Mouse (Mus musculus) limb, embryonic 14.5 days (tissue): ENCODE data around the gene Pik3r2. TPM values are rescaled to one million over a fixed set of nuclear protein-coding genes. Genes with fewer than 3 reads are reported as not detected.

Experiments used
- ATAC-seq: fragments of 200-750 bp; cut with Nextera tagmentation; 2 replicates; pipeline ENCODE4 v1.8.0; 2017; ENCODE audit warnings: low read depth, moderate number of reproducible peaks, moderate TSS enrichment; ENCODE audit not compliant: low FRiP score
- DNase-seq: peaks from one replicate; pipeline ENCODE4 v3.0.0-alpha.2; 2015; ENCODE audit warnings: low spot score
- H3K27ac ChIP-seq: fragments of 300-500 bp; sonication (generic); replicated peaks from 2 replicates; pipeline ENCODE4 v1.5.1; 2014; ENCODE audit warnings: low read depth, mild to moderate bottlenecking, low read length, moderate library complexity, mixed read lengths
- H3K27me3 ChIP-seq: fragments of 300-500 bp; sonication (generic); 2 replicates; pipeline ENCODE4 v1.6.1; 2014; ENCODE audit warnings: low read length, mixed read lengths; ENCODE audit not compliant: control insufficient read depth, insufficient read depth
- H3K36me3 ChIP-seq: fragments of 300-500 bp; sonication (generic); 2 replicates; pipeline ENCODE4 v1.6.1; 2014; ENCODE audit warnings: mild to moderate bottlenecking, low read length, moderate library complexity, mixed read lengths; ENCODE audit not compliant: control insufficient read depth, insufficient read depth
- H3K4me1 ChIP-seq: fragments of 300-500 bp; sonication (generic); 2 replicates; pipeline ENCODE4 v1.6.1; 2014; ENCODE audit warnings: antibody characterized with exemption, low read length, mixed read lengths; ENCODE audit not compliant: control insufficient read depth, insufficient read depth
- H3K4me2 ChIP-seq: fragments of 300-500 bp; sonication (generic); replicated peaks from 2 replicates; pipeline ENCODE4 v1.6.1; 2014; ENCODE audit warnings: low read depth, mild to moderate bottlenecking, low read length, moderate library complexity; ENCODE audit not compliant: severe bottlenecking
- H3K4me3 ChIP-seq: fragments of 300-500 bp; sonication (generic); replicated peaks from 2 replicates; pipeline ENCODE4 v1.5.1; 2014; ENCODE audit warnings: low read length
- H3K9ac ChIP-seq: fragments of 300-500 bp; sonication (generic); 2 replicates; pipeline ENCODE4 v1.6.1; 2014; ENCODE audit warnings: mild to moderate bottlenecking, low read depth, low read length, moderate library complexity; ENCODE audit not compliant: severe bottlenecking
- H3K9me3 ChIP-seq: fragments of 300-500 bp; sonication (generic); 2 replicates; pipeline ENCODE4 v1.6.1; 2016; ENCODE audit warnings: low read length; ENCODE audit not compliant: control insufficient read depth
- POLR2A ChIP-seq: fragments of 200-500 bp; IDR thresholded peaks from 2 replicates; pipeline ENCODE4 v1.8.0; 2012; ENCODE audit warnings: inconsistent platforms, mild to moderate bottlenecking, moderate library complexity, borderline replicate concordance; ENCODE audit not compliant: insufficient read depth, insufficient read length; ENCODE audit errors: extremely low read depth
- WGBS: fragments of 180-500 bp; shearing (Covaris S2); extraction: QIAGEN DNeasy Blood & Tissue Kit; methylation state at CpG from one replicate; pipeline ENCODE4 v1.1.7; 2014; 5-methylcytosine and 5-hydroxymethylcytosine counted together
- microRNA-seq: library from miRNA; unstranded; fragments of <30 nt; microRNA quantifications from one replicate; pipeline ENCODE4, GENCODE M21; 2016
- polyA plus RNA-seq, 2 experiments: library from polyadenylated mRNA; depleted of rRNA in 1 of 2; stranded (reverse) in 1 of 2; unstranded in 1 of 2; fragments of >200 nt; fragmentation: Nextera tagmentation in 1 of 2; extraction: Ambion mirVana in 1 of 2; gene quantifications; 2 replicates each; pipeline versions ENCODE4 v1.2.1 to v1.2.3; 2012 to 2014

Gene Pik3r2
- polyA plus RNA-seq, 2 experiments, result 73.5 to 111 TPM

DNA sequence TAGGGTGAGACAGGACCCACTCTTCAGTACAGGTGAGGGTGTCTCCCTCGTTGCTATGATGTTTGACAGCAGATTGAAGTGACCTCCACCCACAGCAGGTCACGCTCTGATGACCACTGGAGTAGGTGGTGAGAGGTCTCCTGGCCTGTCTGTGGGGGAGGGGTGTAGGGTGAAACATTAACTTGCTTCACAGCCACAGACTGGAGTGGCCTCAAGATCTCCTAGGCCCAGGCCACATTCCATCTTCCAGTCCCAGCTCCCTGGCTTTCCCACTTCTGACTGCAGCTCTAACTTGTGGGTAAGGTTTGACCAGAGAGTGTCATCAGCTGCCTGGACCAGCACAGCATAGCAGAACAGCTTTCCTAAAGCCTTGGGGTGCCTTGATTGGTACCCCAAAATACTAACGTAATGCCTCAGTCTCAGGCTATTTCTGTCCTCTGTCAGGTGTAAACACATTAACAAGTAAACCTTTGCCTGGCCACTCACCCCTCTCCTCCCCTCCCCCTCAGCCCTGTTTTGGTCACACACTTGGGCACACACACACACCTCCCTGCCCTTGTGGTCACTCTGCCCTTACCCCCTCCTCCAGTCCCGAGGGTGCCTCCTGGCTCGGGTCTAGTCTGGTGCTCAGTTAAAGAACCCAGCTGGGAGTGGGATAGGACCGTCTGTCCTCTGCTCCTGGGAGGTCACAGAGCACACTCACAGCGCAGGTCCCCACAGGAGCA, 52.9 kb downstream of the Pik3r2 start, which contains the start of gene Pde4c:
Gene Pde4c (plus strand): TSS at position 235 of the 725 bp plus-strand sequence.
- Histone ChIP-seq H3K27me3 (peaks cover 11% of the 10 kb centered on the region; the same call in 1 of the 2 replicates), H3K9ac (no peak within 1 kb of the TSS), H3K9me3 (no peaks in the 10 kb centered on the region), H3K4me3 (no peak within 1 kb of the TSS), H3K4me1 (no peaks in the 10 kb centered on the region), H3K4me2 (no peak within 1 kb of the TSS), H3K27ac (no peak within 1 kb of the TSS), H3K36me3 (no peaks in the 10 kb centered on the region)
- no peak for ATAC-seq
- 65% methylated on average over 7 of the region's 7 CpGs for WGBS
- no peak for TF ChIP-seq POLR2A
- no peak for DNase-seq

DNA sequence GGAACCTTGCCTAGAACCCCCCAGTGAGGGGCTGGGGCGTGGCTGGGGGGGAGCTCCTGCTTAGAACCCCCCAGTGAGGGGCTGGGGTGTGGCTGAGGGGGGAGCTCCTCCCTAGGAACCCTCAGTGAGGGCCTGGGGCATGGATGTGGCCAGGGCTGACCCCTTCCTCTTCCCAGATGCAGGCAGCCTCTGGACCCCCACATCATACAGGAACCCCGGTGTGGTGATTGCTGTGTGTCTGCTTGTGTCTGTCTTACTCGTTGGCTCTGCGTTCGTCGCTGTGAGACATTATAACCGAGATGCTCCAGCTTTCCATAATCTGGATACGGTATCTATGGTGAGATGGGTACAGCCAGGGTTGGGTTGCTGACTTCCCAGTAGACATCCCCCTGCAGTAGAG, 54.9 kb downstream of the Pik3r2 start:
- Histone ChIP-seq H3K4me1 (no peaks in the 10 kb centered on the region), H3K27me3 (peaks cover 6% of the 10 kb centered on the region; the same call in 1 of the 2 replicates), H3K36me3 (no peaks in the 10 kb centered on the region), H3K4me3 (no peak overlapping the region), H3K4me2 (no peak overlapping the region), H3K27ac (no peak overlapping the region), H3K9me3 (no peaks in the 10 kb centered on the region), H3K9ac (no peak overlapping the region)
- no peak for TF ChIP-seq POLR2A
- DNase-seq (no peak), ATAC-seq (no peak)
- WGBS, result 81% methylated on average over 8 of the region's 8 CpGs

DNA sequence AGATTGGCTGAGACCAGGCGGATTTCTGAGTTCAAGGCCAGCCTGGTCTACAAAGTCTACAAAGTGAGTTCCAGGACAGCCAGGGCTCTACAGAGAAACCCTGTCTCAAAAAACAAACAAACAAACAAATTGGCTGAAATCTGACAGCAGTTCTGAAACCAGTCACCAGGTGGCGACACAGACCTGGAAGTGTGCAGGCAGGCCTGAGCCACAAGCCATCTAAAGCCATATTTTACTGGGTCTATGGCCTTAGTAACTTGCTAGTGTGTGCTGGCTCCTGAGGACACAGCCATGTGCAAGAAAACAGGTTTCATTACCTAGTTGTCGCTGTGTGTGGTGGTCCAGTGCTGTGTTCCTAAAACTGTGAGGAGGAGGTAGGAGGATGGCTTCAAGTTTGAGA, 55.8 kb downstream of the Pik3r2 start:
- 5% methylated on average over 3 of the region's 3 CpGs for WGBS
- H3K27me3 ChIP-seq, result no peaks in the 10 kb centered on the region; the same call in 1 of the 2 replicates
- no peak for TF ChIP-seq POLR2A
- ATAC-seq (peak; percentile 62; the same call in 1 of the 2 replicates), DNase-seq (peak; percentile 74)
- no peaks in the 10 kb centered on the region for H3K36me3 ChIP-seq
- no peak overlapping the region for H3K9ac ChIP-seq
- H3K4me3 ChIP-seq, result no peak overlapping the region
- H3K4me2 ChIP-seq, result no peak overlapping the region
- no peaks in the 10 kb centered on the region for H3K9me3 ChIP-seq
- H3K4me1 ChIP-seq, result no peaks in the 10 kb centered on the region
- H3K27ac ChIP-seq, result no peak overlapping the region

DNA sequence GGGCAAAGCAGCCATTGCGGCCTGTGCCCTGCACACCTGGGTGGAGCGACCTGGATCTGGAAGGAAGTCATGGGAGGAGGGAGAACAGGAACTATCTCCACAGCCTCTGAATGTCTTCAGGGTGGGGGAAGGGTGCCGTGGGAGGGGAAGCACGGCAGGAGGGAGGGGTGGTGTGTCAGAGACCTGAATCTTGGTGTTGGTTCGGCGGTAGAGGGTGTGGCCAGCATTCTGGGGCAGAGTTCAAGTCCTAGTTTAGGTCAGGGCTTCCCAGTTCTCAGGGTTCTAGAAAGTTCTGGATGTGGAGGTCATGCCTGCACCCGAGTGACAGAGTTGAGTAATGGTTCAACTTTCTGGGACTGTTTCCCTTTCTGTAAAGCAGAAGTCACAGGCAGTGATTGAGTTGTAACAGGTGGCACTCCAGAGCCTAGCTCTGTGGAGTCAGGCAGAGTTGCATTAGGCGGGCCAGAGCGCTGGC, 56.7 kb downstream of the Pik3r2 start:
- Histone ChIP-seq H3K4me1 (no peaks in the 10 kb centered on the region), H3K27ac (no peak overlapping the region), H3K4me2 (no peak overlapping the region), H3K36me3 (no peaks in the 10 kb centered on the region), H3K4me3 (no peak overlapping the region), H3K27me3 (no peaks in the 10 kb centered on the region), H3K9me3 (no peaks in the 10 kb centered on the region), H3K9ac (no peak overlapping the region)
- TF ChIP-seq POLR2A, result no peak
- ATAC-seq (no peak), DNase-seq (no peak)
- 62% methylated on average over 9 of the region's 9 CpGs for WGBS

DNA sequence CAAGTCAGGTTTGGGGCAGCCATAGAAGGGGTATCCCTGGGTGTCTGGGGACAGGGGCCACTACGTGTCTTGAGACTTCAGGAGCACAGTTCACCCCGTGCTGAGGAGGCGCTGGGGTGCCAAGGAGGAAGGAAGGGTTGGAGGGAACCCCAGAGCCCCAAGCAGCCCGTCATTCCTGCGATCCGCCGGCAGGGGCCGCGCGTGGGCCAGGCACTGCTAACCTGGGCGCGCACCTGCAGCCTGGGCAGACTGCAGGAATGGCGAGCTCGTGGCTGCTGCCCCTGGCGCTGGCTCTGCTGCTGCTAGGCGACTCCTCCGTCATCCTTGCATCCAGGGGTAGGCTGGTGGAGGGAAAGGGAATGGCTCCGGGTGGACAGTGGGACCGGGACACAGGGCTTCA, 58.2 kb downstream of the Pik3r2 start, which contains the start of gene Gm3336:
Gene Gm3336 (plus strand): TSS at position 247 of the 400 bp plus-strand sequence.
- Histone ChIP-seq H3K36me3 (no peaks in the 10 kb centered on the region), H3K27ac (no peak within 1 kb of the TSS), H3K4me2 (no peak within 1 kb of the TSS), H3K9me3 (no peaks in the 10 kb centered on the region), H3K27me3 (no peaks in the 10 kb centered on the region), H3K4me3 (no peak within 1 kb of the TSS), H3K4me1 (no peaks in the 10 kb centered on the region), H3K9ac (no peak within 1 kb of the TSS)
- 1% methylated on average over 12 of the region's 19 CpGs for WGBS
- no peak for TF ChIP-seq POLR2A
- DNase-seq (no peak), ATAC-seq (peak; percentile 34; the same call in 1 of the 2 replicates)

Small RNA genes within 50 kb of the gene (microRNA-seq; reads per million reads assigned to microRNA genes)
- gene Mir7240, result not detected

Other genes with a start within 250 kb of the Pik3r2 start
- gene Fkbp8, start 249.0 kb downstream of the Pik3r2 start, polyA plus RNA-seq (2012; rRNA removed), result 363 and 431 TPM in 2 replicates
- gene Fkbp8, start 249.0 kb downstream of the Pik3r2 start, polyA plus RNA-seq (2014; fragmentation: Nextera tagmentation; extraction: Ambion mirVana), result 219 and 248 TPM in 2 replicates
- gene Kxd1, start 248.8 kb downstream of the Pik3r2 start, polyA plus RNA-seq (2012; rRNA removed), result 52.5 and 61.0 TPM in 2 replicates
- gene Kxd1, start 248.8 kb downstream of the Pik3r2 start, polyA plus RNA-seq (2014; fragmentation: Nextera tagmentation; extraction: Ambion mirVana), result 60.3 and 61.7 TPM in 2 replicates
- gene Ell, start 237.3 kb downstream of the Pik3r2 start, polyA plus RNA-seq (2012; rRNA removed), result 30.3 and 35.3 TPM in 2 replicates
- 20.2 and 22.4 TPM in 2 replicates for gene Ell, start 237.3 kb downstream of the Pik3r2 start, polyA plus RNA-seq (2014; fragmentation: Nextera tagmentation; extraction: Ambion mirVana)
- 213 and 279 TPM in 2 replicates for gene Isyna1, start 182.3 kb downstream of the Pik3r2 start, polyA plus RNA-seq (2012; rRNA removed)
- 94.4 and 103 TPM in 2 replicates for gene Isyna1, start 182.3 kb downstream of the Pik3r2 start, polyA plus RNA-seq (2014; fragmentation: Nextera tagmentation; extraction: Ambion mirVana)
- 163 and 236 TPM in 2 replicates for gene Ssbp4, start 167.8 kb downstream of the Pik3r2 start, polyA plus RNA-seq (2012; rRNA removed)
- 151 and 171 TPM in 2 replicates for gene Ssbp4, start 167.8 kb downstream of the Pik3r2 start, polyA plus RNA-seq (2014; fragmentation: Nextera tagmentation; extraction: Ambion mirVana)
- 3.5 and 4.5 TPM in 2 replicates for gene Lrrc25, start 160.6 kb downstream of the Pik3r2 start, polyA plus RNA-seq (2012; rRNA removed)
- gene Lrrc25, start 160.6 kb downstream of the Pik3r2 start, polyA plus RNA-seq (2014; fragmentation: Nextera tagmentation; extraction: Ambion mirVana), result 2.5 and 3.2 TPM in 2 replicates
- 0.15 and 0.47 TPM in 2 replicates for gene Gdf15, start 144.3 kb downstream of the Pik3r2 start, polyA plus RNA-seq (2012; rRNA removed)
- gene Gdf15, start 144.3 kb downstream of the Pik3r2 start, polyA plus RNA-seq (2014; fragmentation: Nextera tagmentation; extraction: Ambion mirVana), result 0.18 TPM in 1 of 2 replicates, not detected in the other
- 47.6 and 59.8 TPM in 2 replicates for gene Pgpep1, start 116.3 kb downstream of the Pik3r2 start, polyA plus RNA-seq (2012; rRNA removed)
- 64.1 and 68.7 TPM in 2 replicates for gene Pgpep1, start 116.3 kb downstream of the Pik3r2 start, polyA plus RNA-seq (2014; fragmentation: Nextera tagmentation; extraction: Ambion mirVana)
- gene Lsm4, start 103.5 kb downstream of the Pik3r2 start, polyA plus RNA-seq (2012; rRNA removed), result 172 and 182 TPM in 2 replicates
- 247 and 256 TPM in 2 replicates for gene Lsm4, start 103.5 kb downstream of the Pik3r2 start, polyA plus RNA-seq (2014; fragmentation: Nextera tagmentation; extraction: Ambion mirVana)
- 218 and 287 TPM in 2 replicates for gene Jund, start 77.8 kb downstream of the Pik3r2 start, polyA plus RNA-seq (2012; rRNA removed)
- gene Jund, start 77.8 kb downstream of the Pik3r2 start, polyA plus RNA-seq (2014; fragmentation: Nextera tagmentation; extraction: Ambion mirVana), result 115 and 119 TPM in 2 replicates
- gene Iqcn, start 73.3 kb downstream of the Pik3r2 start, polyA plus RNA-seq (2012; rRNA removed), result 0.04 and 0.08 TPM in 2 replicates
- gene Iqcn, start 73.3 kb downstream of the Pik3r2 start, polyA plus RNA-seq (2014; fragmentation: Nextera tagmentation; extraction: Ambion mirVana), result 0.10 TPM in 1 of 2 replicates, not detected in the other
- gene Gm3336, start 58.2 kb downstream of the Pik3r2 start, polyA plus RNA-seq (2012; rRNA removed), result not detected in 2 replicates
- not detected in 2 replicates for gene Gm3336, start 58.2 kb downstream of the Pik3r2 start, polyA plus RNA-seq (2014; fragmentation: Nextera tagmentation; extraction: Ambion mirVana)
- gene Pde4c, start 53.0 kb downstream of the Pik3r2 start, polyA plus RNA-seq (2012; rRNA removed), result 0.38 TPM in 2 replicates
- not detected in 2 replicates for gene Pde4c, start 53.0 kb downstream of the Pik3r2 start, polyA plus RNA-seq (2014; fragmentation: Nextera tagmentation; extraction: Ambion mirVana)
- 27.2 and 36.6 TPM in 2 replicates for gene Rab3a, start 22.0 kb downstream of the Pik3r2 start, polyA plus RNA-seq (2012; rRNA removed)
- 19.8 and 20.1 TPM in 2 replicates for gene Rab3a, start 22.0 kb downstream of the Pik3r2 start, polyA plus RNA-seq (2014; fragmentation: Nextera tagmentation; extraction: Ambion mirVana)
- 27.7 and 41.6 TPM in 2 replicates for gene Mpv17l2, start 15.8 kb downstream of the Pik3r2 start, polyA plus RNA-seq (2012; rRNA removed)
- gene Mpv17l2, start 15.8 kb downstream of the Pik3r2 start, polyA plus RNA-seq (2014; fragmentation: Nextera tagmentation; extraction: Ambion mirVana), result 36.0 and 40.3 TPM in 2 replicates
- gene Mast3, start 28.3 kb upstream of the Pik3r2 start, polyA plus RNA-seq (2012; rRNA removed), result 37.2 and 57.8 TPM in 2 replicates
- 14.4 and 16.2 TPM in 2 replicates for gene Mast3, start 28.3 kb upstream of the Pik3r2 start, polyA plus RNA-seq (2014; fragmentation: Nextera tagmentation; extraction: Ambion mirVana)
- 0.04 and 0.13 TPM in 2 replicates for gene Il12rb1, start 31.7 kb upstream of the Pik3r2 start, polyA plus RNA-seq (2012; rRNA removed)
- gene Il12rb1, start 31.7 kb upstream of the Pik3r2 start, polyA plus RNA-seq (2014; fragmentation: Nextera tagmentation; extraction: Ambion mirVana), result 0.21 TPM in 1 of 2 replicates, not detected in the other
- gene Arrdc2, start 63.0 kb upstream of the Pik3r2 start, polyA plus RNA-seq (2012; rRNA removed), result 21.5 and 36.9 TPM in 2 replicates
- 6.1 and 8.6 TPM in 2 replicates for gene Arrdc2, start 63.0 kb upstream of the Pik3r2 start, polyA plus RNA-seq (2014; fragmentation: Nextera tagmentation; extraction: Ambion mirVana)
- 9.1 and 11.2 TPM in 2 replicates for gene Kcnn1, start 86.5 kb upstream of the Pik3r2 start, polyA plus RNA-seq (2012; rRNA removed)
- gene Kcnn1, start 86.5 kb upstream of the Pik3r2 start, polyA plus RNA-seq (2014; fragmentation: Nextera tagmentation; extraction: Ambion mirVana), result 2.5 and 3.0 TPM in 2 replicates
- gene Ccdc124, start 97.2 kb upstream of the Pik3r2 start, polyA plus RNA-seq (2012; rRNA removed), result 49.2 and 58.9 TPM in 2 replicates
- gene Ccdc124, start 97.2 kb upstream of the Pik3r2 start, polyA plus RNA-seq (2014; fragmentation: Nextera tagmentation; extraction: Ambion mirVana), result 96.2 and 97.2 TPM in 2 replicates
- 1.4 and 1.9 TPM in 2 replicates for gene Slc5a5, start 116.0 kb upstream of the Pik3r2 start, polyA plus RNA-seq (2012; rRNA removed)
- 0.19 and 0.83 TPM in 2 replicates for gene Slc5a5, start 116.0 kb upstream of the Pik3r2 start, polyA plus RNA-seq (2014; fragmentation: Nextera tagmentation; extraction: Ambion mirVana)
- 5,343 and 6,042 TPM in 2 replicates for gene Rpl18a, start 120.7 kb upstream of the Pik3r2 start, polyA plus RNA-seq (2012; rRNA removed)
- 5,732 and 5,809 TPM in 2 replicates for gene Rpl18a, start 120.7 kb upstream of the Pik3r2 start, polyA plus RNA-seq (2014; fragmentation: Nextera tagmentation; extraction: Ambion mirVana)
- gene Map1s, start 129.2 kb upstream of the Pik3r2 start, polyA plus RNA-seq (2012; rRNA removed), result 63.7 and 96.8 TPM in 2 replicates
- 45.6 and 47.6 TPM in 2 replicates for gene Map1s, start 129.2 kb upstream of the Pik3r2 start, polyA plus RNA-seq (2014; fragmentation: Nextera tagmentation; extraction: Ambion mirVana)